Mouse (Mus musculus) limb, embryonic 14.5 days (tissue): ENCODE measurements around the gene Smyd2. TPM values are rescaled to one million over a fixed set of nuclear protein-coding genes. Genes with fewer than 3 reads are reported as not detected.

Source experiments
- ATAC-seq: fragments of 200-750 bp; cut with Nextera tagmentation; 2 replicates; pipeline ENCODE4 v1.8.0; 2017; ENCODE audit warnings: low read depth, moderate number of reproducible peaks, moderate TSS enrichment; ENCODE audit not compliant: low FRiP score
- DNase-seq: peaks from one replicate; pipeline ENCODE4 v3.0.0-alpha.2; 2015; ENCODE audit warnings: low spot score
- H3K27ac ChIP-seq: fragments of 300-500 bp; sonication (generic); replicated peaks from 2 replicates; pipeline ENCODE4 v1.5.1; 2014; ENCODE audit warnings: low read depth, mild to moderate bottlenecking, low read length, moderate library complexity, mixed read lengths
- H3K27me3 ChIP-seq: fragments of 300-500 bp; sonication (generic); 2 replicates; pipeline ENCODE4 v1.6.1; 2014; ENCODE audit warnings: low read length, mixed read lengths; ENCODE audit not compliant: control insufficient read depth, insufficient read depth
- H3K36me3 ChIP-seq: fragments of 300-500 bp; sonication (generic); 2 replicates; pipeline ENCODE4 v1.6.1; 2014; ENCODE audit warnings: mild to moderate bottlenecking, low read length, moderate library complexity, mixed read lengths; ENCODE audit not compliant: control insufficient read depth, insufficient read depth
- H3K4me1 ChIP-seq: fragments of 300-500 bp; sonication (generic); 2 replicates; pipeline ENCODE4 v1.6.1; 2014; ENCODE audit warnings: antibody characterized with exemption, low read length, mixed read lengths; ENCODE audit not compliant: control insufficient read depth, insufficient read depth
- H3K4me2 ChIP-seq: fragments of 300-500 bp; sonication (generic); replicated peaks from 2 replicates; pipeline ENCODE4 v1.6.1; 2014; ENCODE audit warnings: low read depth, mild to moderate bottlenecking, low read length, moderate library complexity; ENCODE audit not compliant: severe bottlenecking
- H3K4me3 ChIP-seq: fragments of 300-500 bp; sonication (generic); replicated peaks from 2 replicates; pipeline ENCODE4 v1.5.1; 2014; ENCODE audit warnings: low read length
- H3K9ac ChIP-seq: fragments of 300-500 bp; sonication (generic); 2 replicates; pipeline ENCODE4 v1.6.1; 2014; ENCODE audit warnings: mild to moderate bottlenecking, low read depth, low read length, moderate library complexity; ENCODE audit not compliant: severe bottlenecking
- H3K9me3 ChIP-seq: fragments of 300-500 bp; sonication (generic); 2 replicates; pipeline ENCODE4 v1.6.1; 2016; ENCODE audit warnings: low read length; ENCODE audit not compliant: control insufficient read depth
- POLR2A ChIP-seq: fragments of 200-500 bp; IDR thresholded peaks from 2 replicates; pipeline ENCODE4 v1.8.0; 2012; ENCODE audit warnings: inconsistent platforms, mild to moderate bottlenecking, moderate library complexity, borderline replicate concordance; ENCODE audit not compliant: insufficient read depth, insufficient read length; ENCODE audit errors: extremely low read depth
- WGBS: fragments of 180-500 bp; shearing (Covaris S2); extraction: QIAGEN DNeasy Blood & Tissue Kit; methylation state at CpG from one replicate; pipeline ENCODE4 v1.1.7; 2014; 5-methylcytosine and 5-hydroxymethylcytosine counted together
- polyA plus RNA-seq, 2 experiments: library from polyadenylated mRNA; depleted of rRNA in 1 of 2; stranded (reverse) in 1 of 2; unstranded in 1 of 2; fragments of >200 nt; fragmentation: Nextera tagmentation in 1 of 2; extraction: Ambion mirVana in 1 of 2; gene quantifications; 2 replicates each; pipeline versions ENCODE4 v1.2.1 to v1.2.3; 2012 to 2014

The Smyd2 gene
- polyA plus RNA-seq, 2 experiments: 94.5 to 108 TPM

GRCm38 (mm10) chr1:189920701-189921567 lies 1.2 kb downstream of the Smyd2 start:
- WGBS: 33% methylated on average over 28 of the region's 28 CpGs

GRCm38 (mm10) chr1:189919756-189920155 lies 2.4 kb downstream of the Smyd2 start:
- Histone ChIP-seq H3K27ac (no peak overlapping the region), H3K4me2 (no peak overlapping the region), H3K4me3 (no peak overlapping the region), H3K9ac (no peak overlapping the region), H3K36me3 (no peaks in the 10 kb centered on the region), H3K27me3 (no peaks in the 10 kb centered on the region), H3K9me3 (no peaks in the 10 kb centered on the region), H3K4me1 (peaks cover 19% of the 10 kb centered on the region)
- 70% methylated on average over 3 of the region's 3 CpGs for WGBS
- DNase-seq: no peak
- TF ChIP-seq POLR2A: no peak
- ATAC-seq: no peak

More at GRCm38 (mm10) chr1:189920701-189921567, 1.2 kb downstream of the Smyd2 start:
- no peaks in the 10 kb centered on the region for H3K36me3 ChIP-seq
- DNase-seq: peak; percentile 46
- no peaks in the 10 kb centered on the region for H3K9me3 ChIP-seq
- peak overlapping the region; percentile 87 for H3K9ac ChIP-seq
- peak overlapping the region; percentile 78 for H3K4me3 ChIP-seq
- no peak overlapping the region for H3K27ac ChIP-seq
- H3K4me2 ChIP-seq: peak overlapping the region; percentile 98
- peaks cover 16% of the 10 kb centered on the region for H3K4me1 ChIP-seq
- no peak for TF ChIP-seq POLR2A
- ATAC-seq: no peak
- no peaks in the 10 kb centered on the region for H3K27me3 ChIP-seq

GRCm38 (mm10) chr1:189917126-189917500 lies 5.0 kb downstream of the Smyd2 start:
- TF ChIP-seq POLR2A: no peak
- 39% methylated on average over 4 of the region's 4 CpGs for WGBS
- no peak overlapping the region for H3K4me3 ChIP-seq
- peaks cover 27% of the 10 kb centered on the region for H3K4me1 ChIP-seq
- H3K27me3 ChIP-seq: no peaks in the 10 kb centered on the region
- H3K4me2 ChIP-seq: no peak overlapping the region
- no peak overlapping the region for H3K27ac ChIP-seq
- H3K36me3 ChIP-seq: 0 out of 2 replicates have a peak, but pooled peaks cover 3% of the 10 kb centered on the region
- no peak for DNase-seq
- no peak overlapping the region for H3K9ac ChIP-seq
- no peaks in the 10 kb centered on the region for H3K9me3 ChIP-seq
- no peak for ATAC-seq

GRCm38 (mm10) chr1:189916422-189917125 lies 5.6 kb downstream of the Smyd2 start:
- H3K4me3 ChIP-seq: no peak overlapping the region
- ATAC-seq (no peak), DNase-seq (no peak)
- TF ChIP-seq POLR2A: no peak
- H3K9ac ChIP-seq: no peak overlapping the region
- H3K4me1 ChIP-seq: peaks cover 26% of the 10 kb centered on the region
- H3K4me2 ChIP-seq: no peak overlapping the region
- WGBS: 54% methylated on average over 10 of the region's 10 CpGs
- 0 out of 2 replicates have a peak, but pooled peaks cover 3% of the 10 kb centered on the region for H3K36me3 ChIP-seq
- no peaks in the 10 kb centered on the region for H3K9me3 ChIP-seq
- no peak overlapping the region for H3K27ac ChIP-seq
- no peaks in the 10 kb centered on the region for H3K27me3 ChIP-seq

- no peak for DNase-seq
- H3K9ac ChIP-seq: no peak overlapping the region
- no peaks in the 10 kb centered on the region for H3K9me3 ChIP-seq
- peaks cover 15% of the 10 kb centered on the region for H3K4me1 ChIP-seq
- H3K4me3 ChIP-seq: no peak overlapping the region
- TF ChIP-seq POLR2A: no peak
- no peaks in the 10 kb centered on the region for H3K27me3 ChIP-seq
- 82% methylated on average over 21 of the region's 21 CpGs for WGBS
- H3K36me3 ChIP-seq: peaks cover 7% of the 10 kb centered on the region; the same call in 1 of the 2 replicates
- ATAC-seq: no peak
- no peak overlapping the region for H3K27ac ChIP-seq
- no peak overlapping the region for H3K4me2 ChIP-seq
These were observed 8.9 kb downstream of the Smyd2 start for GRCm38 (mm10) chr1:189913093-189913760.
